Mouse (Mus musculus) hindbrain, embryonic 13.5 days (tissue): ENCODE measurements around the gene Lgmn. TPM values are rescaled to one million over a fixed set of nuclear protein-coding genes. Genes with fewer than 3 reads are reported as not detected.

ENCODE experiments used
- ATAC-seq: fragments of 200-750 bp; cut with Nextera tagmentation; 2 replicates; pipeline ENCODE4 v1.8.0; 2017; ENCODE audit warnings: moderate TSS enrichment; ENCODE audit not compliant: low FRiP score
- H3K27ac ChIP-seq: fragments of 300-500 bp; sonication (generic); 2 replicates; pipeline ENCODE4 v1.5.1; 2015; ENCODE audit warnings: inconsistent platforms, mild to moderate bottlenecking, moderate library complexity
- H3K27me3 ChIP-seq: fragments of 300-500 bp; sonication (generic); 2 replicates; pipeline ENCODE4 v1.6.1; 2015; ENCODE audit warnings: mild to moderate bottlenecking, inconsistent platforms
- H3K36me3 ChIP-seq: fragments of 300-500 bp; sonication (generic); 2 replicates; pipeline ENCODE4 v1.6.1; 2015; ENCODE audit warnings: mild to moderate bottlenecking, inconsistent platforms
- H3K4me1 ChIP-seq: fragments of 300-500 bp; sonication (generic); replicated peaks from 2 replicates; pipeline ENCODE4 v1.6.1; 2015; ENCODE audit warnings: inconsistent platforms
- H3K4me2 ChIP-seq: fragments of 300-500 bp; sonication (generic); 2 replicates; pipeline ENCODE4 v1.6.1; 2015; ENCODE audit warnings: inconsistent platforms, mild to moderate bottlenecking, moderate library complexity
- H3K4me3 ChIP-seq: fragments of 300-500 bp; sonication (generic); 2 replicates; pipeline ENCODE4 v1.5.1; 2015; ENCODE audit warnings: mild to moderate bottlenecking, inconsistent platforms
- H3K9ac ChIP-seq: fragments of 300-500 bp; sonication (generic); 2 replicates; pipeline ENCODE4 v1.6.1; 2015; ENCODE audit warnings: mild to moderate bottlenecking, inconsistent platforms
- H3K9me3 ChIP-seq: fragments of 300-500 bp; sonication (generic); 2 replicates; pipeline ENCODE4 v1.6.1; 2016; ENCODE audit warnings: inconsistent platforms
- WGBS: fragments of 180-500 bp; shearing (Covaris S2); methylation state at CpG from one replicate; pipeline ENCODE4 v1.1.7; 2015; 5-methylcytosine and 5-hydroxymethylcytosine counted together
- polyA plus RNA-seq: library from polyadenylated mRNA; unstranded; fragments of >200 nt; fragmentation: Nextera tagmentation; extraction: Ambion mirVana; gene quantifications from 2 replicates; pipeline ENCODE4 v1.2.1, GENCODE M21; 2015

The Lgmn gene
- polyA plus RNA-seq, 1 experiment from 2014 or later: 89.2 TPM

DNA sequence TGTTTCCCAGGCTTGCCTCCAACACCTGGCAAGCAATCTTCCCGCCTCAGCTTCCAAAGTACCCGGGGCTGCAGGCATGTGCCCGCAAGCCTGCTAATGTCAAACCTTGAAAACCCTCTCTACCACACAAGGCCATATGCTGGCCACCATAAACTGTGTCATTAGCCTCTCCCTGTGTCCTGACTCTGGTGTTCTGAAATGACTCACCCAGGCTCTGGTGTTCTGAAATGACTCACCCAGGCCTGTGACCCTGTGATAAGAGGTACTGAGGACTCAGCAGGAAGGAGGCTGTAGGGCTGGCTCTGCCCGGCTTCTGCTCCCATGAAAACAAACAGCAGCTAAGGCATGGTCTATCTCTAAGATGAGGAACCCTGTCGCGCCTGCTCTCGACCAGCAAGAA is 13.3 kb downstream of the Lgmn start:
- 96% methylated on average over 7 of the region's 7 CpGs for WGBS
- peaks cover 25% of the 10 kb centered on the region for H3K36me3 ChIP-seq
- H3K4me1 ChIP-seq: no peaks in the 10 kb centered on the region
- H3K27me3 ChIP-seq: no peaks in the 10 kb centered on the region
- H3K4me3 ChIP-seq: no peak overlapping the region
- H3K27ac ChIP-seq: no peak overlapping the region
- ATAC-seq: no peak
- H3K9me3 ChIP-seq: no peaks in the 10 kb centered on the region
- H3K4me2 ChIP-seq: no peak overlapping the region
- no peak overlapping the region for H3K9ac ChIP-seq

DNA sequence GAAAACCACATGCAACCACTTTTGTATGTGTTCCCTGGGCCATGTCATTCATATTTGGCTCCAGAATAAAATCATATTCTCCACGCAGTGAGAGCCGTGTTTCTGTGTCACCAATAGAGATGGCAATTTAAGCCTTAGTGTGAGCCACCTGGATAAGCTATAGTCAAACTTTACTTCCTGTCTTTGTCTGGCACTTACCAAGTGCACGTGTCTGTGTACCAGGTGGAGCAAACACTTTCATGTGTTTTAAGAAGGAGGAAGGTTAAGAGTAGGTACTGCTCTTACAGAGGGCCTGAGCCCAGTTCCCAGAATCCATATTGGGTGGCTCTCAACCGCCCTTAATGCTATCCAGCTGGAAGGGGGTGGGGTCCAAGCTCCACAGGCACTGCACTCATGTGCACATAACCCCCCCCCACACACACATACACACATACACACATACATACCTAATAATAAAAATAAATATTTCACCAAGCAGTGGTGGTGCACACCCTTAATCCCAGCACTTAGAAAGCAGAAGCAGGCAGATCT is 14.5 kb downstream of the Lgmn start:
- ATAC-seq: no peak
- Histone ChIP-seq H3K4me1 (no peaks in the 10 kb centered on the region), H3K27ac (no peak overlapping the region), H3K4me2 (no peak overlapping the region), H3K9ac (no peak overlapping the region), H3K36me3 (peaks cover 25% of the 10 kb centered on the region), H3K27me3 (no peaks in the 10 kb centered on the region), H3K4me3 (no peak overlapping the region), H3K9me3 (no peaks in the 10 kb centered on the region)
- WGBS: 91% methylated on average over 4 of the region's 4 CpGs

DNA sequence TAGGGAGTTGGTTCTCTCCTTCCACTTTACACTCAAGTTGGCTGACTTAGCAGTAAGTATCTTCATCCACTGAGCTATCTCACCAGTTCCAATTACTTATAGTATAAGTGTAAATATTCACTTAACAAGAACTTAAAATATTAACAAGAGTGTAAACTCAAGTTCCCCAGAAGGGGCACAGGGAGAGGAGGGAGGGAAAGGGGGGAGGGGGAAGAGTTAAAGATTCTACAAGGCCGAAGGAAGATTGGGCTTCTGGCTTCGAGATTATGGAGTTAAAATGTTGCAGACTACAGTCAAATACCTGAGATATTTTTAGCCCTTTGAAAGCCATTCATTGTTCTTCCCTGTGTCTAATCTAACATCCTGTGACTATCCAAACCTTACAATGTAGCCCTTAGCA is 15.2 kb downstream of the Lgmn start:
- Histone ChIP-seq H3K4me1 (peaks cover 3% of the 10 kb centered on the region; the same call in 1 of the 2 replicates), H3K36me3 (peaks cover 25% of the 10 kb centered on the region), H3K27ac (no peak overlapping the region), H3K4me2 (no peak overlapping the region), H3K27me3 (no peaks in the 10 kb centered on the region), H3K4me3 (no peak overlapping the region), H3K9ac (no peak overlapping the region), H3K9me3 (no peaks in the 10 kb centered on the region)
- WGBS: 89% methylated on average over 2 of the region's 2 CpGs
- no peak for ATAC-seq

DNA sequence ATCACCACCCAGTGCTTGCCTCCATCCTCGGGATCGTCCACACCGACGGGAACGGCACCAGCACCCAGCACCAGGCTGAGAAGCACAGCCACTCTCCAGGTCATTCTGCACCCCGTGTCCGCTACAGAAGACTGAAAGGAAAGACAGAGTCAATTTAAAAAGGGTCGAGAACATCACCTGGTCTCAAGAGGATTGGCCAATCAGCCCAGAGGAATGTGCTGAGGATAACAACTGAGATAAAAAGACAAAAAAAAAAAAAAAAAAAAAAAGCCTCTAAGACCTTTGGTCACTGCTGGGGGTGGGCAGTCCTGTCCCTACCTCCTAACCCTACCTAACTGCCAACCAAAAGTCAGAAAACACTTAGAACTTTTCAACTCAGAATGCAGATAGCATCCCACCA is 16.0 kb downstream of the Lgmn start:
- no peak for ATAC-seq
- Histone ChIP-seq H3K4me3 (no peak overlapping the region), H3K36me3 (peaks cover 25% of the 10 kb centered on the region), H3K4me1 (peaks cover 4% of the 10 kb centered on the region; the same call in 1 of the 2 replicates), H3K4me2 (no peak overlapping the region), H3K27me3 (no peaks in the 10 kb centered on the region), H3K9me3 (no peaks in the 10 kb centered on the region), H3K9ac (no peak overlapping the region), H3K27ac (no peak overlapping the region)
- 98% methylated on average over 8 of the region's 8 CpGs for WGBS

DNA sequence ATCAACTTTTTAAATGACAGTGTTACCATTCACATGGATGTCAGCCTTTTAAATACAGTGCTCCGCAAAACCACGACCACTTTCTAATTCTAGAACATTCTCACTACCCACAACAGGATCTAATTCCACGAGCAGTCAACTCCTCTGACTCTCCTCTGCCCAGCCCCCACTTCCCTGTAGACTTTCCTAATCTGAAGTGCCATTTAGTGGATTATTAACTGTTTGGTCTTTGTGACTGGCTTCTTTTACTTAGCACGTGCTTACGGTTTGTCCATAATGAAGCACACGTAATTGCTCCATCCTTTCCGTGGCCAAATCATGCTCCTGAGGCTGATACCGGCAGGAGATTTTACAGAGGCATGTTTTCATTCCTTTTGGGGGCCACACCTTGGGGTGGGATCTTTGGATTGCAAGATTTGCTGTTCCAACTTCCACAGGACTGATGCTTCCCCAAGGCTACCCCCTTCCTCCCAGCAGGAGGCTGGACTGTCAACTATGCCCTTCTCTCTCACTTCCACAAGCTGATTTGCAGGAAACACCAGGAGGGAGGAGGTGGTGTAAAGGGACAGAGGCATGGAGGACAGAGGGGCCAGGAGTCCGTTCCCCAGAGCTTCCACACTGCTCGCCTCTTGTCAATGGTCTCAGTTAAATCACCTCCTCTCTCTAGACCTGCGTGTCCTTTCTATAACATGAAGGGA is 16.8 kb downstream of the Lgmn start:
- peaks cover 25% of the 10 kb centered on the region for H3K36me3 ChIP-seq
- no peak overlapping the region for H3K9ac ChIP-seq
- no peak overlapping the region for H3K4me2 ChIP-seq
- no peak for ATAC-seq
- H3K4me1 ChIP-seq: peaks cover 4% of the 10 kb centered on the region; the same call in 1 of the 2 replicates
- no peak overlapping the region for H3K4me3 ChIP-seq
- 88% methylated on average over 11 of the region's 11 CpGs for WGBS
- no peaks in the 10 kb centered on the region for H3K9me3 ChIP-seq
- H3K27ac ChIP-seq: no peak overlapping the region
- no peaks in the 10 kb centered on the region for H3K27me3 ChIP-seq

DNA sequence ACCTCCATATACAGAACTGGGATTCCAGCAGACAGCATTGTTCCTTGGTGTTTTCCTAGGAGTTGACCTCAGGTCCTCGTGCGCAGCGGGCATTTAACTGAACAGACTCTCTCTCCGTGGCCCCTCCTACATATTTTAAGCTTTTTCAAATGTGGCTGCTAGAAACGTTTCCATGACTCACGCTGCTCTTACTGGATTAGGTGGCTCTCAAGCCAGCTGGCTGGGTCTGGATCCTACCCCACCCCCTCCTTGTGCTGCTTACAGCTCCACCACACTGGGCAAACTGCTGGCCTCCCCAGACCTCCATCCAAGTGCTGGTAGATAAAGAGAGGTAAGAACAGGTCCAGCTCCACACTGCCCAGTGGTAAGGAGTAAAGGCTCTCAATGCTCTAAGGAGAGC is 17.5 kb downstream of the Lgmn start:
- no peak for ATAC-seq
- Histone ChIP-seq H3K4me2 (no peak overlapping the region), H3K27me3 (no peaks in the 10 kb centered on the region), H3K27ac (no peak overlapping the region), H3K36me3 (peaks cover 25% of the 10 kb centered on the region), H3K4me3 (no peak overlapping the region), H3K9me3 (no peaks in the 10 kb centered on the region), H3K4me1 (peaks cover 4% of the 10 kb centered on the region; the same call in 1 of the 2 replicates), H3K9ac (no peak overlapping the region)
- 89% methylated on average over 6 of the region's 6 CpGs for WGBS

DNA sequence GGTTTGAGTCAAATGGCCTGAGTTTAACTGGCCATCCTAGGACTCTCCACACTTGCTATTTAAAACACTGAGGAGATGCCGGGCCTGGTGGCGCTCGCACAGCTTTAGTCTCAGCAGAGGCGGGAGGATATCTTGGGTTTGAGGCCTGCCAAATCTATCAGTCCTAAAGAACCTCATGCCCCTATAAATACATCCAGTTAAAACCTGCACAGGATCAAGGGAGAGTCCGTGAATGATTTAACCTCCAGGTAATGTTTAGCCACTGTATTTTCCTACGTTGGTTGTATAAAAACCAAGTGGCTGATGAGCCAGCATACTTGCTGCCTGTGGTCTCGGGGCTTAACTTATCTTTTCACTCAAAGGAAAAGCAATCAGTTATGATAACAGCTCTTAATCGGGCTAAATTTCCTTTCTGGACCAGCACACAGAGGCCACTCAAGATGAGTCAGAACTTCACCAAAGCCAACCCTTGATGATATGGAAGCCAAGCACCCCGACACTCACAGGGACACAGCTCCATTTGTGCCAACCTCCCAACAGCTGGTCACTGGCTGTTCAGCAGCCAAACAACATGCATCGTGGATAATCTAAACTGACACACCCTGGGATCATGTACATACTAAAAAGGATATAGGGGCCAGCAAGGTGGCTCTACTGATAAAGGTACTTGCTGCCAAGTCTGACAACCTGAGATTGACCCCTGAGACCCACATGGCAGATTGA is 19.3 kb downstream of the Lgmn start:
- H3K4me1 ChIP-seq: peaks cover 7% of the 10 kb centered on the region
- no peaks in the 10 kb centered on the region for H3K27me3 ChIP-seq
- H3K9me3 ChIP-seq: no peaks in the 10 kb centered on the region
- H3K9ac ChIP-seq: no peak overlapping the region
- H3K27ac ChIP-seq: peak overlapping the region; percentile 53; the same call in 1 of the 2 replicates
- 92% methylated on average over 10 of the region's 10 CpGs for WGBS
- no peak for ATAC-seq
- H3K36me3 ChIP-seq: peaks cover 21% of the 10 kb centered on the region
- no peak overlapping the region for H3K4me2 ChIP-seq
- H3K4me3 ChIP-seq: no peak overlapping the region

DNA sequence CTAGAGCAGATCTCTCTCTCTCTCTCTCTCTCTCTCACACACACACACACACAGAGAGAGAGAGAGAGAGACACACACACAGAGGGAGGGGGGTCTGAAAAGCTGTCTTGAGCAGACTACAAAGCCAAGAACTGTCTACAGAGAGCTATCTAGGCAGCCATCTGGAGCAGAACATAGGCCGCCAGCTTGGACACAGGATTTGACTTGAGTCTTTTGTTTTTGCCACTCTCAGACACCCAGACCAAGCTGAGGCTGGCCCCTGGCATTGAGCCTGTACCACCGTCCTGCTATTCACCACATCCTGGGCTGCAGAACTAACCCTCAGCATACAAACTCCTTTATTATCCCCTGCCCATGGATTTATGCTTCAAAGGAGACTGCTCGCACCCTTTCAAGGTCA is 20.1 kb downstream of the Lgmn start:
- 36% methylated on average over 3 of the region's 3 CpGs for WGBS
- peak overlapping the region; percentile 53 for H3K27ac ChIP-seq
- peaks cover 7% of the 10 kb centered on the region for H3K4me1 ChIP-seq
- H3K4me2 ChIP-seq: no peak overlapping the region
- no peaks in the 10 kb centered on the region for H3K27me3 ChIP-seq
- ATAC-seq: peak; percentile 70
- H3K9ac ChIP-seq: no peak overlapping the region
- H3K9me3 ChIP-seq: no peaks in the 10 kb centered on the region
- peaks cover 21% of the 10 kb centered on the region for H3K36me3 ChIP-seq
- H3K4me3 ChIP-seq: no peak overlapping the region

DNA sequence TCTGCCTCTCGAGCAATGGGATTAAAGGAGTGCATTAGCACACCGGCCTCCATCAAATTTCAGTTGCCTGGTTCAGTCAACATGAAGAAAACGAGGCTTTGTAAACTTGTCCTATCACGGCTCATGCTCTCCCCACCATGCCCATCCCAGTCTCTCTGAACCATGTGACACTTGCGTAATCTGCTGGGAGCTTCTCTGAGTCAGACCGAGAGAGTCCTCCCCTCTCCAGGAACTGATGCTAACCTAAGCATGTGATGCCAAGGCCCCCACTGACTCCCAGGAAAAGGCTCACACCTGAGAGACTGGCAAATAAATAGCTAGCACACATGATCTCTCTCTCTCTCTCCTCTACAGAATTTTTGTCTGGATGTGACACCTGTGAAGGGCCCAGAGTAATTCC is 21.9 kb downstream of the Lgmn start:
- ATAC-seq: no peak
- Histone ChIP-seq H3K27ac (no peak overlapping the region), H3K36me3 (peaks cover 18% of the 10 kb centered on the region), H3K9ac (no peak overlapping the region), H3K4me1 (peaks cover 7% of the 10 kb centered on the region), H3K4me3 (no peak overlapping the region), H3K27me3 (no peaks in the 10 kb centered on the region), H3K9me3 (no peaks in the 10 kb centered on the region), H3K4me2 (no peak overlapping the region)
- 95% methylated on average over 6 of the region's 6 CpGs for WGBS

DNA sequence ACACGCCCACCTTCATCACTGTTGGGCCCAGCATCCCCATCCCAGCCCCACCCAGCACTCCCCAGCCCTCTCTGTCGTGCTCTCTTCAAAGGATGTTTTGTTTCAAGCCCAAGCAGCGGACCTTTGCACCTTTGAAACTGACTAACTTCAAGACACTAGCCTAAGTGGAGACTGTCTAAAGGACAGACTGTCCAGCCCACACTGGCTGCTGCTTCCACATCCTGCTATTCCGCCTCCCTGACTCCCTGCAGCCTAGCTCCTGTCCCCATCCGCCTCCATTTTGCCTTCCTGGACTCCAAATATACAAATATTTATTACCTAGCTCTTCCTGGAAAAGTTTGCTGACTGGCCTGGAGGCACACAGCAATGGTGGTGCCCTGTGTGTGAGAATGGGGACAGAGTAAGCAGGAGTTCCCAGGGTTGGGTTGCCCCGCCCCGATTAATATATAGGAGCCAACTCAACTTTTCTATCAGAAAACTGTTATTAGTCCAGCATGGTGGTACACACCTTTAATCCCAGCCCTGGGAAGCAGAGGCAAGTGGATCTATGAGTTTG is 22.6 kb downstream of the Lgmn start:
- no peak overlapping the region for H3K4me2 ChIP-seq
- peak; percentile 43; the same call in 1 of the 2 replicates for ATAC-seq
- H3K9ac ChIP-seq: no peak overlapping the region
- no peaks in the 10 kb centered on the region for H3K27me3 ChIP-seq
- H3K9me3 ChIP-seq: no peaks in the 10 kb centered on the region
- 77% methylated on average over 7 of the region's 7 CpGs for WGBS
- no peak overlapping the region; the same call in 1 of the 2 replicates for H3K27ac ChIP-seq
- peaks cover 7% of the 10 kb centered on the region for H3K4me1 ChIP-seq
- H3K4me3 ChIP-seq: no peak overlapping the region
- H3K36me3 ChIP-seq: peaks cover 13% of the 10 kb centered on the region

DNA sequence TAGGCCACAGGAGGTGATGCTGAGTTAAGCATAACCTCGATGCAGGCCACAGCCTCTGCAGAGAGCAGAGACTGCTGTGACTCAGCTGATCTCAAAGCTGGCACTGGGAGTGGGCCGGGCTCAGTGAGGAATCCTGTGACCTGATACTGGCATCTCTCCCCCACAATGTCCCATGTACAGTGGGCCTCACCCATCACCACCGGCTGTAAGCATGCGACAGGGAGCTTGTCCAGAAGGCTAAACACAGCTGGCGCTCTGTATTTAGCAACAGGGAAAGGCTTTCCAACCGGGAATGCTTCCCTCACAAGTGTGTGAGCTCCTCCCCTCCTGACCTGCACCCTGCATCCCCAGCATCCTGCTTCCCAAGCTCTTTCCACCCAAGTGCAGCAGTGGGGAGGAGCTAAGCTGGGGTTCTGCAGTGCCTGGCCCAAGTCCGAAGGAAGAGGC is 23.2 kb downstream of the Lgmn start:
- H3K4me2 ChIP-seq: no peak overlapping the region
- H3K36me3 ChIP-seq: peaks cover 8% of the 10 kb centered on the region
- no peak overlapping the region for H3K9ac ChIP-seq
- no peaks in the 10 kb centered on the region for H3K9me3 ChIP-seq
- H3K27ac ChIP-seq: no peak overlapping the region
- no peaks in the 10 kb centered on the region for H3K27me3 ChIP-seq
- H3K4me3 ChIP-seq: no peak overlapping the region
- ATAC-seq: no peak; the same call in 1 of the 2 replicates
- H3K4me1 ChIP-seq: peaks cover 7% of the 10 kb centered on the region
- 60% methylated on average over 7 of the region's 7 CpGs for whole genome bisulfite sequencing

DNA sequence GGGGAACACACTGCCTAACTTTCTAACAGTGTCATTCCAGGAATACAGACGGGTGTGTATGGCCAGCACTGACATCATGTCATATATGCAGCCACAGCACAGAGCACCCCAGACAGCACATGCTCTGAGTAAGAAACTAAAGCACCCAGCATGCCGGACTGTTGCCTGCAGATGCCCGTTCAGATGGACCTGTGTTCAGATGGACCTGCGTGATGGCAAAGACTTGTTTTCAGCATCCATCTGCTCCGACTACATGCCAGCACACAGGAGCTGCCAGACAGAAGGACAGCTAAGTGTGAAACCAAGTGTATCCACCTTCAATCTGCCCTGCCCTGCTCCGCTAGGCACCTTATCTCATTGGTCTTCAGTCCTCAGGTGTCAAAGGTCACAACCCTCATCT is 24.9 kb downstream of the Lgmn start:
- Histone ChIP-seq H3K36me3 (peaks cover 8% of the 10 kb centered on the region), H3K27me3 (no peaks in the 10 kb centered on the region), H3K4me3 (no peak overlapping the region), H3K9ac (no peak overlapping the region), H3K4me1 (peaks cover 6% of the 10 kb centered on the region), H3K9me3 (no peaks in the 10 kb centered on the region), H3K4me2 (no peak overlapping the region), H3K27ac (no peak overlapping the region)
- WGBS: 91% methylated on average over 6 of the region's 6 CpGs
- no peak for ATAC-seq
